20 mouse cellular contexts compared by ENCODE assay signal in genomic region chr2:121841453-121841852, GRCm38 (mm10). TPM values are rescaled to one million over a fixed set of nuclear protein-coding genes. Genes with fewer than 3 reads are reported as not detected.
A peak's percentile ranks its signal among the peaks of the same experiment; 100 is the strongest.
DNase-seq lines count a peak whose midpoint lies in the region; ATAC-seq and TF ChIP-seq lines count a peak whose summit lies in the region.
"Had no signal": no experiment of that assay in that cellular context is flagged by ENCODE, and none has a peak within 500 bp of the region (broad histone marks: within the 10 kb centered on the region; RNA-seq: fewer than 3 reads in every experiment).

No protein-coding gene starts in this region.

- H3K9ac ChIP-seq in heart, embryonic 12.5 days, result no peak overlapping the region
- no peak overlapping the region for H3K9ac ChIP-seq in kidney, postnatal 0 days (ENCODE audit: low read depth, low read length)
- H3K9ac ChIP-seq: embryonic facial prominence, embryonic 12.5 days; forebrain, embryonic 13.5 days; hindbrain, embryonic 15.5 days; midbrain, embryonic 12.5 days; neural tube, embryonic 13.5 days had no signal

- H3K4me1 ChIP-seq in heart, embryonic 12.5 days (replicated peaks), result no peaks in the 10 kb centered on the region
- no peaks in the 10 kb centered on the region for H3K4me1 ChIP-seq in kidney, postnatal 0 days (replicated peaks; ENCODE audit: insufficient read depth, low read length)
- H3K4me1 ChIP-seq: embryonic facial prominence, embryonic 12.5 days; forebrain, embryonic 13.5 days; hindbrain, embryonic 15.5 days; midbrain, embryonic 12.5 days had no signal

- 93% methylated on average over 3 of the region's 3 CpGs for WGBS in heart, embryonic 12.5 days
- WGBS in kidney, postnatal 0 days, result 95% methylated on average over 3 of the region's 3 CpGs

- no peaks in the 10 kb centered on the region for H3K36me3 ChIP-seq in heart, embryonic 12.5 days
- H3K36me3 ChIP-seq in kidney, postnatal 0 days (ENCODE audit: insufficient read depth, low read length), result no peaks in the 10 kb centered on the region
- H3K36me3 ChIP-seq: embryonic facial prominence, embryonic 12.5 days; hindbrain, embryonic 15.5 days; midbrain, embryonic 12.5 days; neural tube, embryonic 13.5 days had no signal

- DNase-seq in heart, adult 11 months, result peak; percentile 11
- peak; percentile 15 for DNase-seq in kidney, postnatal 0 days (ENCODE audit: low spot score)
- no peak for DNase-seq in kidney, adult 11 months
- peak; percentile 21 for DNase-seq in lung, postnatal 36 days
- no peak for DNase-seq in lung, postnatal 4 days
- DNase-seq in induced T-regulatory cell, adult 2 months (ENCODE audit: low read depth), result peak; percentile 9
- DNase-seq in layer of hippocampus, adult 9-11 months, result no peak
- DNase-seq: cerebellum, adult 9-10 months; gastrocnemius, postnatal 14 days; kidney, adult 8-10 months; kidney, postnatal 36 days; right cerebral cortex, adult 18-20 months; thymus, postnatal 14 days had no signal

- no peaks in the 10 kb centered on the region; the same call in 1 of the 2 replicates for H3K27me3 ChIP-seq in heart, embryonic 12.5 days (replicated peaks)
- no peaks in the 10 kb centered on the region for H3K27me3 ChIP-seq in kidney, postnatal 0 days (ENCODE audit: insufficient read depth, low read length)
- H3K27me3 ChIP-seq: embryonic facial prominence, embryonic 12.5 days; forebrain, embryonic 13.5 days; hindbrain, embryonic 15.5 days; midbrain, embryonic 12.5 days; neural tube, embryonic 13.5 days had no signal

- no peak for ATAC-seq in heart, embryonic 12.5 days (ENCODE audit: insufficient number of reproducible peaks, low FRiP score)
- no peak for ATAC-seq in kidney, postnatal 0 days (replicated peaks; ENCODE audit: low FRiP score, low read depth)
- ATAC-seq: forebrain, embryonic 13.5 days had no signal

- H3K9me3 ChIP-seq in heart, embryonic 12.5 days (replicated peaks), result no peaks in the 10 kb centered on the region
- H3K9me3 ChIP-seq in kidney, postnatal 0 days (replicated peaks; ENCODE audit: low read length), result no peaks in the 10 kb centered on the region
- H3K9me3 ChIP-seq: forebrain, embryonic 13.5 days; hindbrain, embryonic 15.5 days; midbrain, embryonic 12.5 days; neural tube, embryonic 13.5 days had no signal

- no peak overlapping the region for H3K4me3 ChIP-seq in heart, embryonic 12.5 days
- no peak overlapping the region for H3K4me3 ChIP-seq in kidney, postnatal 0 days (replicated peaks; ENCODE audit: low read depth, low read length)
- H3K4me3 ChIP-seq: embryonic facial prominence, embryonic 12.5 days; erythroblast, embryonic 14.5 days; forebrain, embryonic 13.5 days; hindbrain, embryonic 15.5 days; midbrain, embryonic 12.5 days; neural tube, embryonic 13.5 days had no signal

- H3K27ac ChIP-seq in heart, embryonic 12.5 days (ENCODE audit: poor library complexity, severe bottlenecking), result no peak overlapping the region
- H3K27ac ChIP-seq in kidney, postnatal 0 days, result no peak overlapping the region
- H3K27ac ChIP-seq: embryonic facial prominence, embryonic 12.5 days; forebrain, embryonic 13.5 days; hindbrain, embryonic 15.5 days; midbrain, embryonic 12.5 days; neural tube, embryonic 13.5 days had no signal

- TF ChIP-seq CTCF in kidney, postnatal 0 days (IDR thresholded peaks at IDR 0.05; ENCODE audit: low read depth), result peak; percentile 48; the same call in 1 of the 2 replicates

- H3K4me2 ChIP-seq in heart, embryonic 12.5 days, result no peak overlapping the region
- H3K4me2 ChIP-seq in kidney, postnatal 0 days (ENCODE audit: low read length), result no peak overlapping the region
- H3K4me2 ChIP-seq: embryonic facial prominence, embryonic 12.5 days; forebrain, embryonic 13.5 days; hindbrain, embryonic 15.5 days; midbrain, embryonic 12.5 days; neural tube, embryonic 13.5 days had no signal

RNA-seq across cellular contexts. Expression of gene Casc4, which starts 25.3 kb away (rescaled TPM):
- 17.5 and 21.2 TPM in 2 replicates for polyA plus RNA-seq in heart, embryonic 12.5 days (2016; fragmentation: Nextera tagmentation; extraction: Ambion mirVana)
- 21.3 and 23.2 TPM in 2 replicates for polyA plus RNA-seq in kidney, postnatal 0 days (2015; fragmentation: Nextera tagmentation; extraction: Ambion mirVana)
- polyA plus RNA-seq: erythroblast, embryonic 14.5 days had no signal

RNA-seq across cellular contexts. Expression of gene Frmd5, which starts 34.6 kb away (rescaled TPM):
- 25.6 TPM in 2 replicates for polyA plus RNA-seq in heart, embryonic 12.5 days (2016; fragmentation: Nextera tagmentation; extraction: Ambion mirVana)
- 0.37 and 0.42 TPM in 2 replicates for polyA plus RNA-seq in kidney, postnatal 0 days (2015; fragmentation: Nextera tagmentation; extraction: Ambion mirVana)
- polyA plus RNA-seq: erythroblast, embryonic 14.5 days had no signal

Comparison
In these comparisons a context has a peak if more than half of its experiments do, and no peak if none do; other contexts are left out.
1. DNase-seq: peak in heart, adult 11 months (single experiment), kidney, postnatal 0 days (single experiment), lung, postnatal 36 days (single experiment) and induced T-regulatory cell, adult 2 months (single experiment); none in kidney, adult 11 months (single experiment), lung, postnatal 4 days (0 of 2) and layer of hippocampus, adult 9-11 months (single experiment).
2. RNA of gene Frmd5, which starts 34.6 kb away (polyA plus RNA-seq): 25.6 TPM in heart, embryonic 12.5 days; 0.37 to 0.42 TPM in kidney, postnatal 0 days; every median in the first group is over 10 times any median in the second.